Mouse (Mus musculus) limb, embryonic 15.5 days (tissue): ENCODE data around the gene Foxp1. TPM values are rescaled to one million over a fixed set of nuclear protein-coding genes. Genes with fewer than 3 reads are reported as not detected.

Experiments used
- ATAC-seq: fragments of 200-750 bp; cut with Nextera tagmentation; 2 replicates; pipeline ENCODE4 v1.8.0; 2017; ENCODE audit warnings: low read depth, moderate TSS enrichment; ENCODE audit not compliant: insufficient number of reproducible peaks, low FRiP score, low TSS enrichment
- H3K27ac ChIP-seq: fragments of 300-500 bp; sonication (generic); 2 replicates; pipeline ENCODE4 v1.5.1; 2015; ENCODE audit warnings: moderate library complexity, mild to moderate bottlenecking, inconsistent platforms
- H3K27me3 ChIP-seq: fragments of 300-500 bp; sonication (generic); 2 replicates; pipeline ENCODE4 v1.6.1; 2015; ENCODE audit warnings: inconsistent platforms
- H3K36me3 ChIP-seq: fragments of 300-500 bp; sonication (generic); 2 replicates; pipeline ENCODE4 v1.6.1; 2015; ENCODE audit warnings: inconsistent platforms
- H3K4me1 ChIP-seq: fragments of 300-500 bp; sonication (generic); 2 replicates; pipeline ENCODE4 v1.6.1; 2015; ENCODE audit warnings: inconsistent platforms
- H3K4me2 ChIP-seq: fragments of 300-500 bp; sonication (generic); 2 replicates; pipeline ENCODE4 v1.6.1; 2015; ENCODE audit warnings: mild to moderate bottlenecking, inconsistent platforms
- H3K4me3 ChIP-seq: fragments of 300-500 bp; sonication (generic); 2 replicates; pipeline ENCODE4 v1.5.1; 2015; ENCODE audit warnings: mild to moderate bottlenecking, inconsistent platforms
- H3K9ac ChIP-seq: fragments of 300-500 bp; sonication (generic); 2 replicates; pipeline ENCODE4 v1.6.1; 2015; ENCODE audit warnings: inconsistent platforms
- H3K9me3 ChIP-seq: fragments of 300-500 bp; sonication (generic); 2 replicates; pipeline ENCODE4 v1.6.1; 2016; ENCODE audit warnings: inconsistent platforms
- WGBS: fragments of 180-500 bp; shearing (Covaris S2); methylation state at CpG from one replicate; pipeline ENCODE4 v1.1.7; 2015; 5-methylcytosine and 5-hydroxymethylcytosine counted together
- polyA plus RNA-seq: library from polyadenylated mRNA; unstranded; fragments of >200 nt; fragmentation: Nextera tagmentation; extraction: Ambion mirVana; gene quantifications from 2 replicates; pipeline ENCODE4 v1.2.1, GENCODE M21; 2015

Gene Foxp1
- polyA plus RNA-seq, 1 experiment from 2014 or later: 142 TPM

GRCm38 (mm10) chr6:98949703-98950191 lies 572.8 kb downstream of the Foxp1 start:
- peaks cover 31% of the 10 kb centered on the region for H3K4me1 ChIP-seq
- no peaks in the 10 kb centered on the region for H3K9me3 ChIP-seq
- peaks cover 16% of the 10 kb centered on the region; the same call in 1 of the 2 replicates for H3K36me3 ChIP-seq
- 30% methylated on average over 6 of the region's 6 CpGs for WGBS
- no peaks in the 10 kb centered on the region for H3K27me3 ChIP-seq
- H3K4me3 ChIP-seq: no peak overlapping the region
- H3K9ac ChIP-seq: no peak overlapping the region
- peak overlapping the region; percentile 81 for H3K27ac ChIP-seq
- no peak; the same call in 1 of the 2 replicates for ATAC-seq
- H3K4me2 ChIP-seq: no peak overlapping the region

- peaks cover 31% of the 10 kb centered on the region for H3K4me1 ChIP-seq
These were observed 573.2 kb downstream of the Foxp1 start for GRCm38 (mm10) chr6:98949286-98949685.

GRCm38 (mm10) chr6:98948153-98949141 lies 574.1 kb downstream of the Foxp1 start:
- Histone ChIP-seq H3K27ac (peak overlapping the region; percentile 66), H3K9ac (no peak overlapping the region), H3K4me1 (peaks cover 31% of the 10 kb centered on the region), H3K4me2 (no peak overlapping the region), H3K9me3 (no peaks in the 10 kb centered on the region), H3K36me3 (peaks cover 20% of the 10 kb centered on the region; the same call in 1 of the 2 replicates), H3K27me3 (no peaks in the 10 kb centered on the region), H3K4me3 (no peak overlapping the region)
- ATAC-seq: no peak
- 73% methylated on average over 21 of the region's 21 CpGs for WGBS

More at GRCm38 (mm10) chr6:98949286-98949685, 573.2 kb downstream of the Foxp1 start:
- peak overlapping the region; percentile 81 for H3K27ac ChIP-seq
- WGBS: 56% methylated on average over 7 of the region's 7 CpGs
- no peaks in the 10 kb centered on the region for H3K9me3 ChIP-seq
- no peak overlapping the region for H3K4me3 ChIP-seq
- no peak overlapping the region for H3K4me2 ChIP-seq
- no peaks in the 10 kb centered on the region for H3K27me3 ChIP-seq
- no peak for ATAC-seq
- H3K36me3 ChIP-seq: peaks cover 19% of the 10 kb centered on the region; the same call in 1 of the 2 replicates
- no peak overlapping the region for H3K9ac ChIP-seq

GRCm38 (mm10) chr6:98947486-98948152 lies 574.9 kb downstream of the Foxp1 start:
- 58% methylated on average over 11 of the region's 11 CpGs for WGBS
- ATAC-seq: no peak
- peak overlapping the region; percentile 39; the same call in 1 of the 2 replicates for H3K27ac ChIP-seq

DNA sequence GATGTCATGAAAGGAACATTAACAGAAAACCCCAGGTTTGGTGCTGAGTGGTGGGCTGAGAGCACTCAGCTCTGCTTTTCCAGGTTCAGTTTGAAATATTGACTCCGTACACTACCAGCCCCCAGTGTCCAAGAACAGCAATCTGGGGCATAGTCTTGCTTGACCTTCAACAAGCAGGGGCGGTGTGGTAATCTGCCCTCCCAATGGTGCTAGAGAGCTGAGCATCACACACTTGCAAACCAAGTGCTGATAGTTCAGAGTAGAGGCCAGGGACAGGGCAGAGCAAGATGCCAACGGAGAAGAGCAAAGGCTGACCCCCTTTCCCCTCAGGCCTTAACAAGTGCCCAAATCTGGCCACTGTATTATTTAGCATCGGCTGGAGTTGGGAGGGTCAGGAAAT lies 575.8 kb downstream of the Foxp1 start:
- Histone ChIP-seq H3K4me3 (no peak overlapping the region), H3K27ac (no peak overlapping the region), H3K4me1 (peaks cover 31% of the 10 kb centered on the region), H3K27me3 (no peaks in the 10 kb centered on the region), H3K4me2 (no peak overlapping the region), H3K36me3 (peaks cover 27% of the 10 kb centered on the region), H3K9ac (no peak overlapping the region), H3K9me3 (no peaks in the 10 kb centered on the region)
- no peak for ATAC-seq
- WGBS: 89% methylated on average over 4 of the region's 4 CpGs

More at GRCm38 (mm10) chr6:98947486-98948152, 574.9 kb downstream of the Foxp1 start:
- Histone ChIP-seq H3K4me2 (no peak overlapping the region), H3K4me1 (peaks cover 31% of the 10 kb centered on the region), H3K9me3 (no peaks in the 10 kb centered on the region), H3K4me3 (no peak overlapping the region), H3K36me3 (peaks cover 21% of the 10 kb centered on the region), H3K9ac (no peak overlapping the region), H3K27me3 (no peaks in the 10 kb centered on the region)

DNA sequence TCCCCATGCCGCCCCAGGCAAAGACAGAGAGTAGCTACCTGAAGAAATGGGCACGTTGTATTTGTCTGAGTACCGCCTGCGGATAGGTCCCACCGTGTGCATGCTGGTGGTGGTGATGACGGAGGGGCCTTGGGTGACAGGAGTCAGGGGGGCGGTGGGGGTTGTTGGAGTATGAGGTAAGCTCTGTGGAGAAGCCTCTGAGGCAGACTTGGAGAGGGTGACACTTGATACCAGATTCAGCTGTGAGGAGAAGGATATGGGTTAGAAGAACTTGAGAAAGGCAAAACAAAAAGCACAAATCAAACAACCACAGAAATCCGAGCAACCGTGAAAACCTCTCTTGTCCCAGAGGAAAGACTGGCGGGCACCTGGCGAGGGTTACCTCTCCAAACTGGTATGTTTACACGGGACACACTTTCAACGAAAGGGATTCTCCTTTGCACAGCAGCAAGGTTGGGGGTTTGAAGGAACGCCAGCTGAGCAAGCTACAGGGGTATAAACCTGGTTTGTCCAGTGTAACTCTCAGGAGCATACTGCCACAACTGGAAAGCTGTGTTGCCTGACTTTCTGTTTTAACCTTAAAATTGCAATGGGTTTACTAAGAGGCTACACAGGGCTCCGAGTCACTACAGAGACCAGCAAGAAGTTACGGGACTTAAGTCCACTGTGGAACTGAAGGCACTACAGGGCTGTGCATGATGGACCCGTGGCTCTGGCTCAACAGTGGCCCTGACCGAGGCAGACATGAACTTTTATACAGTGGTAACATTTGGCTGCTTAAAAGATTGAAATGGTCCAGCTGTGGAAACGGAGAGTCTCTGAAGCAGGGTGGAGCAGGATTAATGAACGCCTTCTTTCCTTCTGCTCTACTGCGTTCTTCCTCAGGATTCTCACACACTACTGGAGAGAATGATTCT lies 576.8 kb downstream of the Foxp1 start:
- ATAC-seq: no peak
- H3K4me3 ChIP-seq: no peak overlapping the region
- WGBS: 71% methylated on average over 21 of the region's 21 CpGs
- peaks cover 32% of the 10 kb centered on the region for H3K36me3 ChIP-seq
- H3K9me3 ChIP-seq: no peaks in the 10 kb centered on the region
- H3K4me1 ChIP-seq: peaks cover 28% of the 10 kb centered on the region
- no peak overlapping the region for H3K4me2 ChIP-seq
- H3K27me3 ChIP-seq: no peaks in the 10 kb centered on the region
- no peak overlapping the region for H3K27ac ChIP-seq
- no peak overlapping the region for H3K9ac ChIP-seq

- no peaks in the 10 kb centered on the region for H3K27me3 ChIP-seq
- H3K9me3 ChIP-seq: no peaks in the 10 kb centered on the region
- peaks cover 52% of the 10 kb centered on the region for H3K36me3 ChIP-seq
- H3K4me1 ChIP-seq: peaks cover 2% of the 10 kb centered on the region
- WGBS: 76% methylated on average over 8 of the region's 8 CpGs
- no peak overlapping the region for H3K9ac ChIP-seq
- no peak overlapping the region for H3K4me3 ChIP-seq
- H3K4me2 ChIP-seq: no peak overlapping the region
- no peak overlapping the region for H3K27ac ChIP-seq
- no peak for ATAC-seq
These were observed 584.2 kb downstream of the Foxp1 start for GRCm38 (mm10) chr6:98938348-98938747.

DNA sequence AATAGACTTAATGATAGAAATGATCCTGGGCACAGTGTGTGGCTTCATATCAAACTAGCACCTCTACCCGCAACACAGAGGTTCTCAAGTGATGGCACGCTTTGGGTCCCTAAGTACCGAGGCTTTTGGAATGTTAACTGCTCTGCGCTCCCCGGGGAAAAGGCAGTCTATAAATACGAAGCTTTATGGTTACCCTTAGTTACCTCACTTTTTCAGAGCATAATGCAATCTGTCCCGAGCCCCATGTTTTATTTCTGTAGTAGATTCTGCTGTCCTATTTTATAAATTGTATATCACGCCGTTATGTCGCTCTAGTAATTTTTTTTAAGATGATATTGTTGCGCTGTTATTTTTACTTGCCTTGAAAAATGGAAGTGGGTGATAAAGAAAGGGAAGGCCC lies 585.0 kb downstream of the Foxp1 start:
- Histone ChIP-seq H3K27ac (no peak overlapping the region), H3K4me1 (peaks cover 5% of the 10 kb centered on the region), H3K4me3 (no peak overlapping the region), H3K4me2 (no peak overlapping the region), H3K9ac (no peak overlapping the region), H3K36me3 (peaks cover 44% of the 10 kb centered on the region), H3K9me3 (no peaks in the 10 kb centered on the region), H3K27me3 (no peaks in the 10 kb centered on the region)
- no peak for ATAC-seq
- WGBS: 70% methylated on average over 11 of the region's 11 CpGs

DNA sequence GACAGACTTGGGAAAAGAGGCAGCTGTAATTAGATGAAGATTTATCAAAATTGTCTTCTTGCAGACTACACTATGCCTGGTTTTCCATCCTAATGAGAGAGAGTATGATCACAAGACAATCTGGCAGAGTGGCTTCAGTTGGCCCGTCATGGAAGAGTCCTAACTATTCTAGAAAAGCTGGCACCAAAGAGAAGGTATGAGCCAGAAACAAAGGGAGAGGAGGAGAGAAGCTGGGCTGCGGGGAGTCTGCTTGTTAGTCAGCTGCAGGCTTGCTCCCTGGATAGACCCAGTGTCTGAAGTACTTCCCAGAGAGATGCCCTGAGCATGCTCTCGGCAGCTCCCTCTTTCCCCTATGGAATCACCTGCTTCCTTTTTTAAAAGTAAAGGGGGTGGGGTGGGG lies 586.1 kb downstream of the Foxp1 start:
- H3K27me3 ChIP-seq: no peaks in the 10 kb centered on the region
- no peak for ATAC-seq
- H3K4me3 ChIP-seq: no peak overlapping the region
- H3K36me3 ChIP-seq: peaks cover 44% of the 10 kb centered on the region
- peaks cover 5% of the 10 kb centered on the region for H3K4me1 ChIP-seq
- H3K4me2 ChIP-seq: no peak overlapping the region
- H3K27ac ChIP-seq: no peak overlapping the region
- no peaks in the 10 kb centered on the region for H3K9me3 ChIP-seq
- 74% methylated on average over 3 of the region's 3 CpGs for WGBS
- no peak overlapping the region for H3K9ac ChIP-seq

DNA sequence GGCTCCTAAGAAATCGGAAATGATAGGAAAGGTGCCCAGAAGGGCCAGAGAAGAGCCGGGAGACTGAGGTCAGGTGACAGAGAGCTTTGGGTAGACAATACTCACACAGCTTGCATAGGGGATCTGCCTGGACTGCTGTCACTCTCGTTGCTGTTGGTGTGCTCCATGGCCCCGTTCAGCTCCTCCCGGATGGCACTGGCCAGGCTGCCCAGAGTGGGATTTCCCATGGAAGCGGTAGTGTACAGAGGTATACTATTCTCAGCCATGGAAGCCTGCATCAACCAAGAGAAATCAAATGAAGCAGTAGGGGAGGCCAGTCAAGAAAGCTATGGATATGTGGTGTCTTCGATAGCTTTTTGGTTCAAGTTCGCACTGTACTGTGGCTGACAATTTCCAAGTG lies 587.4 kb downstream of the Foxp1 start:
- no peak overlapping the region for H3K27ac ChIP-seq
- no peaks in the 10 kb centered on the region for H3K27me3 ChIP-seq
- H3K36me3 ChIP-seq: peaks cover 46% of the 10 kb centered on the region
- ATAC-seq: no peak
- H3K9me3 ChIP-seq: no peaks in the 10 kb centered on the region
- H3K4me3 ChIP-seq: no peak overlapping the region
- H3K4me1 ChIP-seq: peaks cover 5% of the 10 kb centered on the region
- 89% methylated on average over 8 of the region's 8 CpGs for WGBS
- H3K9ac ChIP-seq: no peak overlapping the region
- H3K4me2 ChIP-seq: no peak overlapping the region

DNA sequence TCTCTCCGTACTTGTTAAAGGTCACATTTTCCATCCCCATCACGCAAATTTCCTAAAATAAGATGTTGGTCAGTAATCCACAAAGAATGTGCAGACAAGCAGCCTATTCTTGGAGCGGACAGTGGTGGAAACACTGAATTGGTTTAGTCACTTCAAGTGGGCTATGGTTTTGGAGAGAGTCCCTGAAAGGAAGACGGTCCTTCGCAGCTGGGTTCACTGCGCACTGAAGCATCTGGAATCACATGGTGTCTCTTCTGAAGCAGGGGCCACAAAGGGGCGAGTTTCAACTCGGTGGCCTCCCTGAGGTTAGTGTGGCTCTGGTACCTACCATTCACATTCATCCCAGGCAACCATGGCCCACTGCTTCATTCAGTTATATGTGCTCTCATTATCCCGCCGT lies 588.1 kb downstream of the Foxp1 start:
- H3K27ac ChIP-seq: no peak overlapping the region
- peaks cover 5% of the 10 kb centered on the region for H3K4me1 ChIP-seq
- no peak for ATAC-seq
- H3K9me3 ChIP-seq: no peaks in the 10 kb centered on the region
- WGBS: 70% methylated on average over 10 of the region's 10 CpGs
- no peaks in the 10 kb centered on the region for H3K27me3 ChIP-seq
- H3K4me2 ChIP-seq: no peak overlapping the region
- H3K36me3 ChIP-seq: peaks cover 54% of the 10 kb centered on the region
- H3K9ac ChIP-seq: no peak overlapping the region
- no peak overlapping the region for H3K4me3 ChIP-seq
